Mouse (Mus musculus) CH12.LX (cell line): ENCODE data around the gene Myrfl. TPM values are rescaled to one million over a fixed set of nuclear protein-coding genes. Genes with fewer than 3 reads are reported as not detected.

Experiments
- DNase-seq: peaks from one replicate; pipeline ENCODE4 v3.0.0-alpha.2; 2013; ENCODE audit errors: extremely low read depth
- H3K27ac ChIP-seq: 2 replicates; pipeline ENCODE4 v1.5.1; 2012; ENCODE audit warnings: low read depth, mild to moderate bottlenecking, control low read depth, moderate library complexity; ENCODE audit not compliant: insufficient read depth
- H3K27me3 ChIP-seq: replicated peaks from 2 replicates; pipeline ENCODE3; 2012; ENCODE audit warnings: inconsistent platforms
- H3K36me3 ChIP-seq, 2 experiments: replicated peaks in 1 of 2; 2 replicates each; pipeline versions ENCODE3 to v1.6.1; 2012; ENCODE audit warnings: inconsistent platforms in 1 of 2, low read length in 1 of 2, mild to moderate bottlenecking in 1 of 2, mixed read lengths in 1 of 2, moderate library complexity in 1 of 2; ENCODE audit not compliant: control insufficient read depth in 1 of 2, insufficient read depth in 1 of 2
- H3K4me1 ChIP-seq, 2 experiments: 2 replicates each; pipeline ENCODE4 v1.6.1; 2012; ENCODE audit warnings: inconsistent platforms in 1 of 2, moderate library complexity in 1 of 2; ENCODE audit not compliant: insufficient read depth in 2 of 2, control insufficient read depth in 1 of 2
- H3K4me2 ChIP-seq: 2 replicates; pipeline ENCODE4 v1.6.1; 2012; ENCODE audit warnings: low read depth, mild to moderate bottlenecking, control low read depth; ENCODE audit not compliant: poor library complexity, insufficient read depth, severe bottlenecking
- H3K4me3 ChIP-seq, 3 experiments: fragments of 150-350 bp in 1 of 3; sonication (generic) in 1 of 3; replicated peaks in 1 of 3; 2 replicates each; pipeline versions ENCODE3 to v1.5.1; 2011 to 2012; ENCODE audit warnings: low read depth in 2 of 3, low read length in 2 of 3, mild to moderate bottlenecking in 2 of 3, moderate library complexity in 2 of 3, control low read depth in 1 of 3, improper control_type of control experiment in 1 of 3, inconsistent platforms in 1 of 3, mixed read lengths in 1 of 3; ENCODE audit not compliant: poor library complexity in 1 of 3
- H3K79me2 ChIP-seq: replicated peaks from 2 replicates; pipeline ENCODE4 v1.6.1; 2012; ENCODE audit warnings: mild to moderate bottlenecking, moderate library complexity; ENCODE audit not compliant: control insufficient read depth, poor library complexity, insufficient read depth, severe bottlenecking; ENCODE audit errors: extremely low read depth
- H3K9ac ChIP-seq: 2 replicates; pipeline ENCODE4 v1.6.1; 2012; ENCODE audit warnings: low read depth, mild to moderate bottlenecking, control low read depth, moderate library complexity; ENCODE audit not compliant: insufficient read depth
- H3K9me3 ChIP-seq: replicated peaks from 2 replicates; pipeline ENCODE3; 2012; ENCODE audit warnings: low read length, inconsistent platforms, mixed read lengths
- BHLHE40 ChIP-seq: IDR thresholded peaks from 2 replicates; pipeline ENCODE4 v1.6.1; 2011; ENCODE audit warnings: mild to moderate bottlenecking, low read depth, low read length, improper control_type of control experiment
- CHD2 ChIP-seq: IDR thresholded peaks from 2 replicates; pipeline ENCODE4 v1.6.1; 2011; ENCODE audit warnings: low read length, improper control_type of control experiment
- CTCF ChIP-seq, 2 experiments: IDR thresholded peaks in 1 of 2; conservative IDR thresholded peaks in 1 of 2; 2 replicates each; pipeline ENCODE4 v1.5.1; 2011 to 2012; ENCODE audit warnings: low read depth in 2 of 2, low read length in 2 of 2, improper control_type of control experiment in 1 of 2, inconsistent platforms in 1 of 2, mild to moderate bottlenecking in 1 of 2, moderate library complexity in 1 of 2
- E2F4 ChIP-seq: IDR thresholded peaks from 2 replicates; pipeline ENCODE4 v1.6.1; 2011; ENCODE audit warnings: low read depth, low read length, improper control_type of control experiment; ENCODE audit not compliant: insufficient replicate concordance
- ELF1 ChIP-seq: IDR thresholded peaks from 2 replicates; pipeline ENCODE4 v1.6.1; 2014; ENCODE audit warnings: low read depth, mild to moderate bottlenecking, inconsistent platforms, low read length, improper control_type of control experiment
- EP300 ChIP-seq: IDR thresholded peaks from 2 replicates; pipeline ENCODE4 v1.6.1; 2011; ENCODE audit warnings: low read length, improper control_type of control experiment
- ETS1 ChIP-seq: conservative IDR thresholded peaks from 2 replicates; pipeline ENCODE4 v1.6.1; 2012; ENCODE audit warnings: low read depth, mild to moderate bottlenecking, inconsistent platforms, low read length, improper control_type of control experiment, moderate library complexity
- GABPA ChIP-seq: IDR thresholded peaks from 2 replicates; pipeline ENCODE4 v1.6.1; 2012; ENCODE audit warnings: low read depth, low read length, improper control_type of control experiment, inconsistent platforms; ENCODE audit not compliant: insufficient replicate concordance
- HCFC1 ChIP-seq: IDR thresholded peaks from 2 replicates; pipeline ENCODE4 v1.6.1; 2012; ENCODE audit warnings: low read depth, mild to moderate bottlenecking, inconsistent platforms, low read length, improper control_type of control experiment
- IRF4 ChIP-seq: IDR thresholded peaks from 2 replicates; pipeline ENCODE4 v1.6.1; 2014; ENCODE audit warnings: low read depth, mild to moderate bottlenecking, inconsistent platforms, low read length, improper control_type of control experiment
- JUN ChIP-seq: IDR thresholded peaks from 2 replicates; pipeline ENCODE4 v1.6.1; 2011; ENCODE audit warnings: low read depth, mild to moderate bottlenecking, low read length, improper control_type of control experiment, moderate library complexity; ENCODE audit not compliant: insufficient read depth
- JUND ChIP-seq: conservative IDR thresholded peaks from 2 replicates; pipeline ENCODE4 v1.6.1; 2011; ENCODE audit warnings: low read depth, low read length, improper control_type of control experiment
- KAT2A ChIP-seq: IDR thresholded peaks from 2 replicates; pipeline ENCODE4 v1.6.1; 2012; ENCODE audit warnings: low read length, improper control_type of control experiment, inconsistent platforms; ENCODE audit not compliant: insufficient replicate concordance
- MAFK ChIP-seq: IDR thresholded peaks from 2 replicates; pipeline ENCODE4 v1.6.1; 2011; ENCODE audit warnings: low read length, improper control_type of control experiment; ENCODE audit not compliant: insufficient replicate concordance
- MAX ChIP-seq: IDR thresholded peaks from 2 replicates; pipeline ENCODE4 v1.6.1; 2011; ENCODE audit warnings: low read length, improper control_type of control experiment
- MAZ ChIP-seq: IDR thresholded peaks from 2 replicates; pipeline ENCODE4 v1.6.1; 2012; ENCODE audit warnings: low read depth, mild to moderate bottlenecking, inconsistent platforms, low read length, improper control_type of control experiment, moderate library complexity
- MEF2A ChIP-seq: IDR thresholded peaks from 2 replicates; pipeline ENCODE4 v1.6.1; 2014; ENCODE audit warnings: low read depth, mild to moderate bottlenecking, inconsistent platforms, low read length, improper control_type of control experiment, borderline replicate concordance
- MXI1 ChIP-seq: IDR thresholded peaks from 2 replicates; pipeline ENCODE4 v1.6.1; 2011; ENCODE audit warnings: mild to moderate bottlenecking, low read depth, low read length, improper control_type of control experiment
- NRF1 ChIP-seq: IDR thresholded peaks from 2 replicates; pipeline ENCODE4 v1.6.1; 2014; ENCODE audit warnings: low read depth, mild to moderate bottlenecking, inconsistent platforms, low read length, improper control_type of control experiment, moderate library complexity
- PAX5 ChIP-seq: IDR thresholded peaks from 2 replicates; pipeline ENCODE4 v1.6.1; 2012; ENCODE audit warnings: low read length, inconsistent platforms, mixed read lengths
- POLR2A ChIP-seq: IDR thresholded peaks from 2 replicates; pipeline ENCODE4 v1.6.1; 2011; ENCODE audit warnings: low read depth, mild to moderate bottlenecking, improper control_type of control experiment, low read length
- POLR2AphosphoS2 ChIP-seq: IDR thresholded peaks from 2 replicates; pipeline ENCODE4 v1.6.1; 2011; ENCODE audit warnings: low read depth, low read length, improper control_type of control experiment
- RAD21 ChIP-seq: IDR thresholded peaks from 2 replicates; pipeline ENCODE4 v1.6.1; 2011; ENCODE audit warnings: low read depth, mild to moderate bottlenecking, low read length, improper control_type of control experiment, moderate library complexity
- SIN3A ChIP-seq: IDR thresholded peaks from 2 replicates; pipeline ENCODE4 v1.6.1; 2012; ENCODE audit warnings: low read length, improper control_type of control experiment, inconsistent platforms
- TBP ChIP-seq: conservative IDR thresholded peaks from 2 replicates; pipeline ENCODE4 v1.6.1; 2011; ENCODE audit warnings: low read depth, low read length, improper control_type of control experiment
- TCF12 ChIP-seq: IDR thresholded peaks from 2 replicates; pipeline ENCODE4 v1.6.1; 2014; ENCODE audit warnings: low read depth, mild to moderate bottlenecking, inconsistent platforms, low read length, improper control_type of control experiment
- UBTF ChIP-seq: IDR thresholded peaks from 2 replicates; pipeline ENCODE4 v1.6.1; 2012; ENCODE audit warnings: low read depth, mild to moderate bottlenecking, inconsistent platforms, low read length, improper control_type of control experiment, moderate library complexity
- ZC3H11A ChIP-seq: IDR thresholded peaks from 2 replicates; pipeline ENCODE4 v1.6.1; 2012; ENCODE audit warnings: low read depth, mild to moderate bottlenecking, inconsistent platforms, low read length, improper control_type of control experiment
- ZKSCAN1 ChIP-seq: IDR thresholded peaks from 2 replicates; pipeline ENCODE4 v1.6.1; 2012; ENCODE audit warnings: low read depth, inconsistent platforms, low read length, improper control_type of control experiment, borderline replicate concordance
- ZMIZ1 ChIP-seq: IDR thresholded peaks from 2 replicates; pipeline ENCODE4 v1.6.1; 2012; ENCODE audit warnings: low read depth, mild to moderate bottlenecking, inconsistent platforms, low read length, improper control_type of control experiment
- dilution Hi-C: fragments of 300-500 bp; cut with MboI; formaldehyde crosslinking; loops from 2 replicates; pipeline ENCODE4 v1.14.3; 2020; ENCODE audit warnings: low sequenced_read_pairs; ENCODE audit not compliant: extremely low pct_unique_long_range_greater_than_20kb, extremely low pct_ligation_motif_present
- in situ Hi-C: fragments of 300-500 bp; cut with MboI; formaldehyde crosslinking; loops from 3 replicates; pipeline ENCODE4 v1.14.3; 2019; ENCODE audit warnings: low sequenced_read_pairs, low pct_ligation_motif_present, low pct_unique_long_range_greater_than_20kb, mixed read lengths
- polyA plus RNA-seq: library from polyadenylated mRNA; unstranded; fragments of >175 nt; gene quantifications from 2 replicates; pipeline ENCODE4 v1.2.1, GENCODE M21; 2012; ENCODE audit warnings: low read depth; ENCODE audit not compliant: insufficient read length
- total RNA-seq, 2 experiments: library from RNA; depleted of rRNA; stranded (reverse); fragments of 300-350 nt in 1 of 2; fragments of >200 nt in 1 of 2; gene quantifications; 2 replicates each; pipeline ENCODE4 v1.2.3; 2012 to 2014

Myrfl gene
- total and polyA plus RNA-seq, 3 experiments: not detected

- Histone ChIP-seq H3K27ac (no peak overlapping the region), H3K9me3 (no peaks in the 10 kb centered on the region), H3K4me3 (no peak overlapping the region), H3K4me1 (no peaks in the 10 kb centered on the region), H3K9ac (no peak overlapping the region), H3K36me3 (no peaks in the 10 kb centered on the region), H3K27me3 (no peaks in the 10 kb centered on the region), H3K4me2 (no peak overlapping the region), H3K79me2 (no peaks in the 10 kb centered on the region)
- in situ Hi-C loops: no loop called here
- DNase-seq: no peak
- dilution Hi-C loops: no loop called here
- TF ChIP-seq PAX5 (no peak), CHD2 (no peak), ELF1 (no peak), RAD21 (no peak), MAZ (no peak), POLR2AphosphoS2 (no peak), ZKSCAN1 (no peak), JUND (no peak), ZMIZ1 (no peak), EP300 (no peak), GABPA (no peak), POLR2A (no peak), ETS1 (no peak), KAT2A (no peak), NRF1 (no peak), IRF4 (no peak), BHLHE40 (no peak), MAX (no peak), TBP (no peak), CTCF (conservative IDR thresholded peaks at IDR 0.05 in 1 of 2, IDR thresholded peaks at IDR 0.05 in 1 of 2; ENCODE audit: low read depth in 2 of 2, low read length in 2 of 2) (no peak)
Measured at GRCm38 (mm10) chr10:116788431-116788830, 108.3 kb downstream of the Myrfl start.

- no peak overlapping the region for H3K9ac ChIP-seq
- no peaks in the 10 kb centered on the region for H3K27me3 ChIP-seq
- no peak overlapping the region for H3K4me2 ChIP-seq
- no peak for DNase-seq
- H3K36me3 ChIP-seq: no peaks in the 10 kb centered on the region
- no peak overlapping the region for H3K27ac ChIP-seq
- no peaks in the 10 kb centered on the region for H3K79me2 ChIP-seq
- TF ChIP-seq TCF12 (no peak), UBTF (no peak), TBP (no peak), HCFC1 (no peak), POLR2A (no peak), MEF2A (no peak), GABPA (no peak), IRF4 (no peak), E2F4 (no peak), MAX (no peak), KAT2A (no peak), MAFK (no peak), ZC3H11A (no peak), CHD2 (no peak), MXI1 (no peak), ELF1 (no peak), JUN (no peak), SIN3A (no peak), EP300 (no peak)
- dilution Hi-C loops: no loop called here
- H3K4me1 ChIP-seq: no peaks in the 10 kb centered on the region
- H3K9me3 ChIP-seq: no peaks in the 10 kb centered on the region
- in situ Hi-C loops: no loop called here
- no peak overlapping the region for H3K4me3 ChIP-seq
Measured at GRCm38 (mm10) chr10:116784098-116784497, 112.6 kb downstream of the Myrfl start.
